Mouse (Mus musculus): ENCODE measurements around the gene Tfdp1. TPM values are rescaled to one million over a fixed set of nuclear protein-coding genes. Genes with fewer than 3 reads are reported as not detected.

Gene Tfdp1
- polyA plus RNA-seq, 1 experiment: 22.7 TPM

DNA sequence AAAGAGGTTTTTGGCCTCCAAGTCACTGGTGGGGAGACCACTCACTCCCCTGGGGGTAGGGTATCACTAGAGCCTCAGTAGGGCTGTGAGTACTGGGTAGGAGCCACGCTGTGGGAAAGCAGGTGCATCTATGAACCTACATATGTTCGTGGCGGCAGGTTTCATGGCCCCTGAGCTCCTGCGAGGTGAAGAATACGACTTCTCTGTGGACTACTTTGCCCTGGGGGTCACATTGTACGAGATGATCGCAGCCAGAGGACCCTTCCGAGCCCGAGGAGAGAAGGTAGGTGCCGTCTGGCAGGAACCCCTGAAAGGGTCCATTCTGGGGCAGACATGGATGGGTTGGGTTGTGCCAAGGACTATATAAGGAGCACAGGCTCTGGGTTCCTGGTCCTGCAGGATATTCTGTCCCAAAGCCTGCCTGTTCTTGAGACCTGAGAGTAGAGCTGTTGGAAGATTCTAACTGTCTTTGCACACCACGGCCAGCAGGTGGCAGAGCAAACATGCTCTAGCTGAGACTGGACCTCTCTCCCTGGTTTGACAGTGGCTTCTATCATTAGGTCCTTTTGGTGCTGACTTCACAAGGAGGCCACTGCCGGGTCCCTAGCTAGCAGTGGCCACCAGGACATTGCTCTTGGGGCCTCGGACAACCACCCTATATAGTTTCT is 74.5 kb downstream of the Tfdp1 start:
- Histone ChIP-seq H3K4me3 (ENCODE audit: low read depth, low read length) (no peak overlapping the region), H3K27me3 (ENCODE audit: control insufficient read depth, insufficient read depth, low read length) (no peaks in the 10 kb centered on the region), H3K4me1 (ENCODE audit: control insufficient read depth, insufficient read depth, insufficient read length, low read length) (no peaks in the 10 kb centered on the region; the same call in 1 of the 2 replicates), H3K27ac (ENCODE audit: insufficient read depth, low read depth, low read length) (no peak overlapping the region), H3K36me3 (ENCODE audit: control insufficient read depth, insufficient read depth, low read length) (no peaks in the 10 kb centered on the region)
- WGBS: 61% methylated on average over 13 of the region's 13 CpGs
- TF ChIP-seq CTCF (IDR thresholded peaks at IDR 0.05; ENCODE audit: extremely low read depth, insufficient read length, insufficient replicate concordance, low read depth, low read length) (peak; percentile 82), POLR2A (IDR thresholded peaks at IDR 0.05; ENCODE audit: low read depth, low read length) (no peak)

DNA sequence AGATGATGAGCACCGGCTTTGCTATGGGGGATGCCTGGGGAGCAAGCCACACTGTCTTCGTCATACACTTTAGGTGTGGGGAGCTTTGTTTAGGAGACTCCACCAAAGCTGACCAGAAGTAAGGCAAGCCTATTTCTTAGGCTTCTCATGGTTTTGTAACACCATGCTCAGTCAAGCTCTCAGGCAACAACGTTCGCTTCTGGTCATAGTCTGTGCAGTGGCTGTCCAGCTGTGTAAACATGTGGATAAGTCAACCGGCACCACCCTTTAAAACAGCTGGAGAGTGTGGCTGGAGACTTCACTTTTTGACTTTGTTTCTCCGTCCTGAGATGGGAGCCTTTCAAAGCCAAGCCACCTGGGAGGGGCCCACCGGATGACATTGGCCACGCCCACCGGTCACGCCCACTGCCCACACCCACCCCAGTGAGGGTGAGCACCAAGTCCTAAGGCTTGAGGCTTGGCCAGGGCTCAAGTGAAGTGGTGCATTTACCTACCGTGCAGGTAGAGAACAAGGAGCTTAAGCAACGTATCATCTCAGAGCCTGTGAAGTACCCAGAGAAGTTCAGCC is 75.4 kb downstream of the Tfdp1 start:
- H3K4me3 ChIP-seq (ENCODE audit: low read depth, low read length): no peak overlapping the region
- H3K36me3 ChIP-seq (ENCODE audit: control insufficient read depth, insufficient read depth, low read length): no peaks in the 10 kb centered on the region
- no peaks in the 10 kb centered on the region for H3K27me3 ChIP-seq (ENCODE audit: control insufficient read depth, insufficient read depth, low read length)
- H3K4me1 ChIP-seq (ENCODE audit: control insufficient read depth, insufficient read depth, insufficient read length, low read length): no peaks in the 10 kb centered on the region; the same call in 1 of the 2 replicates
- WGBS: 32% methylated on average over 12 of the region's 12 CpGs
- TF ChIP-seq CTCF (IDR thresholded peaks at IDR 0.05; ENCODE audit: extremely low read depth, insufficient read length, insufficient replicate concordance, low read depth, low read length) (no peak), POLR2A (IDR thresholded peaks at IDR 0.05; ENCODE audit: low read depth, low read length) (no peak)
- no peak overlapping the region for H3K27ac ChIP-seq (ENCODE audit: insufficient read depth, low read depth, low read length)

DNA sequence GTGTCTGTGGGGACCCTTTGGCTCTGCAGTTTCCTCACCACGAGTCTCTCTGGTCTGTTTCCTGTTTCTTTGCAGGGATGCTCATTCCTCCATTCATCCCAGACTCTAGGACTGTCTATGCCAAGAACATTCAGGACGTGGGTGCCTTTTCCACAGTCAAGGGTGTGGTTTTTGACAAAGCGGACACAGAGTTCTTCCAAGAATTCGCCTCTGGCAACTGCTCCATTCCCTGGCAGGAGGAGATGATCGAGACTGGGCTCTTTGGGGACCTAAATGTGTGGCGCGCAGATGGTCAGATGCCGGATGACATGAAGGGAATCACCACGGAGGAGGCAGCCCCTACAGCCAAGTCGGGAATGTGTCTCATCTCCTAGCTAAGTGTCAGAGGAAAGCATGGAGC is 77.3 kb downstream of the Tfdp1 start:
- Histone ChIP-seq H3K4me3 (ENCODE audit: low read depth, low read length) (no peak overlapping the region), H3K27me3 (ENCODE audit: control insufficient read depth, insufficient read depth, low read length) (no peaks in the 10 kb centered on the region), H3K4me1 (ENCODE audit: control insufficient read depth, insufficient read depth, insufficient read length, low read length) (no peaks in the 10 kb centered on the region; the same call in 1 of the 2 replicates), H3K36me3 (ENCODE audit: control insufficient read depth, insufficient read depth, low read length) (no peaks in the 10 kb centered on the region), H3K27ac (ENCODE audit: insufficient read depth, low read depth, low read length) (no peak overlapping the region)
- 71% methylated on average over 10 of the region's 10 CpGs for whole genome bisulfite sequencing
- TF ChIP-seq POLR2A (IDR thresholded peaks at IDR 0.05; ENCODE audit: low read depth, low read length) (no peak), CTCF (IDR thresholded peaks at IDR 0.05; ENCODE audit: extremely low read depth, insufficient read length, insufficient replicate concordance, low read depth, low read length) (no peak)

DNA sequence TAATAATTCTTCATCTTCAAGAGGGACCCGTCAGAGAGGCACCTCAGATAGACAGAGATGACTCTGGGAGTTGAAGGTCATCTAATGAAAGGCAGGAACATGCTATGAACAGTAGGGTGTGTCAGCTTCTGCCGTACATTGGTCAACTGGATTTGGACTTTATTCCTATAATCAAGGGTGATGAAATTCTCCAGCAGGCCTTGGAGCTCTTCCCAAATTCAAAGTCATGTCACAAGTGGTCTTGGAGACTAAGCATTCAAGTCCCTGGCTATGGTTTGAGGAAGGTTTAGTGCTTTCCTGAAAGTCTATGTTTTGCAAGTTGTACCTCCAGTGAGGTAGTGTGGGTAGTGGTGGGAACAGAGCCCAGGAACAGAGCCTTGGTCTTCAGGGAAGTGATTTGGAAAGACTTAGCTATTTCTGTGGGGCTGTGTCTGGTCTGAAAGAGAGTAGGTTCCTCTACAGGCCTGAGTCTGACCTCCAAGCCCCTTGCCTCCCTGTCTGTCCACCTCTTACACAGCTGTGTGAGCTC is 80.6 kb downstream of the Tfdp1 start:
- Histone ChIP-seq H3K4me3 (ENCODE audit: low read depth, low read length) (no peak overlapping the region), H3K27me3 (ENCODE audit: control insufficient read depth, insufficient read depth, low read length) (no peaks in the 10 kb centered on the region), H3K4me1 (ENCODE audit: control insufficient read depth, insufficient read depth, insufficient read length, low read length) (no peaks in the 10 kb centered on the region), H3K27ac (ENCODE audit: insufficient read depth, low read depth, low read length) (no peak overlapping the region), H3K36me3 (ENCODE audit: control insufficient read depth, insufficient read depth, low read length) (no peaks in the 10 kb centered on the region)
- no peak for TF ChIP-seq POLR2A (IDR thresholded peaks at IDR 0.05; ENCODE audit: low read depth, low read length)
- TF ChIP-seq CTCF (IDR thresholded peaks at IDR 0.05; ENCODE audit: extremely low read depth, insufficient read length, insufficient replicate concordance, low read depth, low read length): no peak
- 15% methylated on average over 2 of the region's 2 CpGs for WGBS

DNA sequence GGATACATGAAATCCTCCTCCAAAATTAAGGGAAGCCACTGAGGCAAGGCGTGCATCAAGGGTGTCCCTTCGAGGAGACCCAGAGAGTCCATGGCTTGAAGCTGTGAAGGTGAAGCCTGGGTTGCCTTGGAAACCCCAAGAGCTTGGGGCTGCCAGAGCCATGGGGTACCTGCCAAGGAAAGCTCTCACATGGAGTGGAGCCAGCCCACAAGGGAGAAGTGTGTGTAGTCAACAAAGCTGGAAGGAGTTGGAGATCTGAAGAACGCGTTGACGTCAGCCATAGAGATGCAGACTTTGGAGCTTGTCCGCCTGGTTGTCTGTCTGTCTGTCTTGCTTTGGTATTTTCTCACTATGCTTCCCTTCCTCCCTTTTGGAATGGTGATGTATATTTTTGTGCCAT is 82.4 kb downstream of the Tfdp1 start:
- Histone ChIP-seq H3K36me3 (ENCODE audit: control insufficient read depth, insufficient read depth, low read length) (no peaks in the 10 kb centered on the region), H3K27me3 (ENCODE audit: control insufficient read depth, insufficient read depth, low read length) (no peaks in the 10 kb centered on the region), H3K4me3 (ENCODE audit: low read depth, low read length) (no peak overlapping the region), H3K4me1 (ENCODE audit: control insufficient read depth, insufficient read depth, insufficient read length, low read length) (no peaks in the 10 kb centered on the region), H3K27ac (ENCODE audit: insufficient read depth, low read depth, low read length) (no peak overlapping the region)
- no peak for TF ChIP-seq CTCF (IDR thresholded peaks at IDR 0.05; ENCODE audit: extremely low read depth, insufficient read length, insufficient replicate concordance, low read depth, low read length)
- TF ChIP-seq POLR2A (IDR thresholded peaks at IDR 0.05; ENCODE audit: low read depth, low read length): no peak
- 89% methylated on average over 6 of the region's 6 CpGs for WGBS

DNA sequence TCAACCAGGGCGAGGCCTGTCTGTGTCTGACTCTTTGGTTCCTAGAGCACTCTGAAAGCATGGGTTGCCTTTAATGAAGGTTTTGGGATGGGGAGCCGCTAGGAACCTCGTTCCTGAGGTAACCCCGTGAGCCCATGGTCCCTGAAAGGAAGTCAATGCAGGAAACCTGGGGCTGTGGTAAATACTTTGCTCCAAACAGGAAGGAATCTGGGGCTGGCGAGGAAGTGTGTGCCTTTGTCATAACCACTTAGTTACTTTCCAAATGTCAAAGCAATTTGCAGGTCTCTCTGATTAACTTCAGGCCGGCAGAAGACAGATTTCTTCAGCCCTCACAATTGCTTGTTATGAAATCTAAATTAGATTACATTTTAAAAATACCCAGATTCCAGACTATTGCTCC is 88.8 kb downstream of the Tfdp1 start:
- Histone ChIP-seq H3K27me3 (ENCODE audit: control insufficient read depth, insufficient read depth, low read length) (no peaks in the 10 kb centered on the region), H3K36me3 (ENCODE audit: control insufficient read depth, insufficient read depth, low read length) (no peaks in the 10 kb centered on the region), H3K4me1 (ENCODE audit: control insufficient read depth, insufficient read depth, insufficient read length, low read length) (no peaks in the 10 kb centered on the region), H3K4me3 (ENCODE audit: low read depth, low read length) (no peak overlapping the region), H3K27ac (ENCODE audit: insufficient read depth, low read depth, low read length) (no peak overlapping the region)
- no peak for TF ChIP-seq POLR2A (IDR thresholded peaks at IDR 0.05; ENCODE audit: low read depth, low read length)
- no peak for TF ChIP-seq CTCF (IDR thresholded peaks at IDR 0.05; ENCODE audit: extremely low read depth, insufficient read length, insufficient replicate concordance, low read depth, low read length)
- WGBS: 63% methylated on average over 6 of the region's 6 CpGs

Other genes starting within 250 kb of the Tfdp1 start
- 8.5 and 13.0 TPM in 2 replicates for gene Pcid2, start 233.3 kb upstream of the Tfdp1 start, polyA plus RNA-seq (2012; rRNA removed)
- gene Cul4a, start 233.1 kb upstream of the Tfdp1 start, polyA plus RNA-seq (2012; rRNA removed): 19.2 and 23.8 TPM in 2 replicates
- 355 and 658 TPM in 2 replicates for gene Lamp1, start 179.6 kb upstream of the Tfdp1 start, polyA plus RNA-seq (2012; rRNA removed)
- 22.5 and 58.8 TPM in 2 replicates for gene Grtp1, start 138.1 kb upstream of the Tfdp1 start, polyA plus RNA-seq (2012; rRNA removed)
- not detected in 2 replicates for gene Adprhl1, start 84.6 kb upstream of the Tfdp1 start, polyA plus RNA-seq (2012; rRNA removed)
- 7.0 and 8.7 TPM in 2 replicates for gene Dcun1d2, start 50.6 kb upstream of the Tfdp1 start, polyA plus RNA-seq (2012; rRNA removed)
- gene Tmco3, start 50.6 kb upstream of the Tfdp1 start, polyA plus RNA-seq (2012; rRNA removed): 11.4 and 38.4 TPM in 2 replicates
- gene Atp4b, start 58.1 kb downstream of the Tfdp1 start, polyA plus RNA-seq (2012; rRNA removed): 0.06 and 0.13 TPM in 2 replicates
- gene Grk1, start 66.3 kb downstream of the Tfdp1 start, polyA plus RNA-seq (2012; rRNA removed): not detected in 2 replicates
- 7.3 and 11.0 TPM in 2 replicates for gene Tmem255b, start 96.4 kb downstream of the Tfdp1 start, polyA plus RNA-seq (2012; rRNA removed)
- 42.6 and 58.3 TPM in 2 replicates for gene Gas6, start 155.7 kb downstream of the Tfdp1 start, polyA plus RNA-seq (2012; rRNA removed)
- gene 1700029H14Rik, start 223.7 kb downstream of the Tfdp1 start, polyA plus RNA-seq (2012; rRNA removed): not detected in 2 replicates

All from small intestine, adult 2 months (tissue).